Mouse (Mus musculus) lung, postnatal 0 days (tissue): Measurements from ENCODE around the gene Sorcs2. TPM values are rescaled to one million over a fixed set of nuclear protein-coding genes. Genes with fewer than 3 reads are reported as not detected.

Experiments used
- ATAC-seq: fragments of 200-750 bp; cut with Nextera tagmentation; 2 replicates; pipeline ENCODE4 v1.8.0; 2017; ENCODE audit warnings: moderate library complexity
- DNase-seq: peaks from one replicate; pipeline ENCODE4 v3.0.0-alpha.2; 2016; ENCODE audit warnings: low spot score
- H3K27ac ChIP-seq: fragments of 300-500 bp; sonication (generic); 2 replicates; pipeline ENCODE4 v1.5.1; 2014; ENCODE audit warnings: antibody characterized with exemption, mild to moderate bottlenecking, low read length, mixed read lengths
- H3K27me3 ChIP-seq: fragments of 300-500 bp; sonication (generic); replicated peaks from 2 replicates; pipeline ENCODE4 v1.6.1; 2014; ENCODE audit warnings: low read length, mixed read lengths; ENCODE audit not compliant: insufficient read depth
- H3K36me3 ChIP-seq: fragments of 300-500 bp; sonication (generic); 2 replicates; pipeline ENCODE4 v1.6.1; 2014; ENCODE audit warnings: low read length, mixed read lengths; ENCODE audit not compliant: insufficient read depth
- H3K4me1 ChIP-seq: fragments of 300-500 bp; sonication (generic); 2 replicates; pipeline ENCODE4 v1.6.1; 2014; ENCODE audit warnings: antibody characterized with exemption, low read depth, low read length, mixed read lengths; ENCODE audit not compliant: insufficient read depth
- H3K4me2 ChIP-seq: fragments of 300-500 bp; sonication (generic); replicated peaks from 2 replicates; pipeline ENCODE4 v1.6.1; 2014; ENCODE audit warnings: low read depth, mild to moderate bottlenecking, low read length, moderate library complexity, mixed read lengths
- H3K4me3 ChIP-seq: fragments of 300-500 bp; sonication (generic); 2 replicates; pipeline ENCODE4 v1.5.1; 2014; ENCODE audit warnings: low read depth, low read length
- H3K9ac ChIP-seq: fragments of 300-500 bp; sonication (generic); replicated peaks from 2 replicates; pipeline ENCODE4 v1.6.1; 2014; ENCODE audit warnings: low read depth, mild to moderate bottlenecking
- H3K9me3 ChIP-seq: fragments of 300-500 bp; sonication (generic); 2 replicates; pipeline ENCODE4 v1.6.1; 2016; ENCODE audit warnings: low read length, mixed read lengths
- CTCF ChIP-seq: IDR thresholded peaks from 2 replicates; pipeline ENCODE4 v1.5.1; 2016; ENCODE audit warnings: antibody characterized with exemption, mild to moderate bottlenecking
- EP300 ChIP-seq: IDR thresholded peaks from 2 replicates; pipeline ENCODE4 v1.6.1; 2016; ENCODE audit warnings: antibody characterized with exemption, mild to moderate bottlenecking, control low read depth
- WGBS: fragments of 180-500 bp; shearing (Covaris S2); extraction: QIAGEN DNeasy Blood & Tissue Kit; methylation state at CpG from one replicate; pipeline ENCODE4 v1.1.7; 2014; 5-methylcytosine and 5-hydroxymethylcytosine counted together
- polyA plus RNA-seq: library from polyadenylated mRNA; unstranded; fragments of >200 nt; fragmentation: Nextera tagmentation; extraction: Ambion mirVana; gene quantifications from 2 replicates; pipeline ENCODE4 v1.2.1, GENCODE M21; 2015

Sorcs2 gene
- polyA plus RNA-seq, 1 experiment from 2014 or later: 9.4 TPM

DNA sequence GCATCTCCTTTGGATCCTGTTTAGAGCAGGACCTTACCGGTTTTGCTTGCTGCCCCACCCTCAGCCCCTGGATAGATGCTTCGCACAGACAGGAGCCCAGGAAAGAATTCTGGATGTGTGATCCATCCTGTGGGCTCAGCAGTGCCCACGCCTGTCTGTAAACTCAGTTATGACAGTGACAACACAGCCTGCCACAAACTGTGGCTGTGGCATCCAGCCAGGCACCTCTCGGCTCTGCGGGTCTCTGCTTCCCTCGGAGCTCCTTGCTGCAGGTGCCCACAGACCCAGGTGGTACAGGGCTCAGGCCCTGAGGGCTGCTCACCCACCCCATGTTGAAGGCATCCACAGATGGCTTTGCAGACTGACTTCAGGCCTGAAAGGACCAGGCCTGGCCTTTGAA, 30.0 kb downstream of the Sorcs2 start:
- 81% methylated on average over 6 of the region's 6 CpGs for WGBS
- Histone ChIP-seq H3K27me3 (no peaks in the 10 kb centered on the region), H3K9ac (no peak overlapping the region), H3K4me1 (peaks cover 4% of the 10 kb centered on the region; the same call in 1 of the 2 replicates), H3K27ac (no peak overlapping the region), H3K36me3 (no peaks in the 10 kb centered on the region), H3K4me3 (no peak overlapping the region), H3K4me2 (no peak overlapping the region), H3K9me3 (no peaks in the 10 kb centered on the region)
- no peak for TF ChIP-seq EP300
- TF ChIP-seq CTCF: no peak
- DNase-seq: no peak
- no peak for ATAC-seq

DNA sequence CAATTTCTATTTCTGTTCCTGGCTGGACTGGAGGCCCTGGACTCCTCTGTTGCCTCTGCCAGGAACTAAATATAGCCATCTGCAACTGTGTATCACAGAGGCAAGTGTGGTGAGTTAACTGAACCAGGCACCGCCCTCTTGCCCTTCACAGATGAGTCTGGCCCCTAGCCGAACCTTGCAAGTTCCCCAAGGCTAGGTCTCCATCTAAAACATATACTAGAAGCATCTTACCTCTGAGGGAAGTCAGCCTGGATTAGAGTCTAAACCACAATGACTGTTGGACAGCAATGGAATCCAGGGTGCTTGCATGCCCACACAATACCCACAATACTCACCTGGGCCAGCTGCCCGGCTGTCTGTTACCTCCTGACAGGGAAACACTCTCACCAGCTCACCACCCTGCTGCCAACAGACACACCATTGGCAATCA, 30.7 kb downstream of the Sorcs2 start:
- Histone ChIP-seq H3K4me2 (no peak overlapping the region), H3K36me3 (no peaks in the 10 kb centered on the region), H3K4me3 (no peak overlapping the region), H3K27me3 (no peaks in the 10 kb centered on the region), H3K9ac (no peak overlapping the region), H3K4me1 (no peaks in the 10 kb centered on the region), H3K9me3 (no peaks in the 10 kb centered on the region), H3K27ac (no peak overlapping the region)
- DNase-seq: no peak
- ATAC-seq: no peak
- 59% methylated on average over 3 of the region's 3 CpGs for WGBS
- TF ChIP-seq CTCF (no peak), EP300 (no peak)

DNA sequence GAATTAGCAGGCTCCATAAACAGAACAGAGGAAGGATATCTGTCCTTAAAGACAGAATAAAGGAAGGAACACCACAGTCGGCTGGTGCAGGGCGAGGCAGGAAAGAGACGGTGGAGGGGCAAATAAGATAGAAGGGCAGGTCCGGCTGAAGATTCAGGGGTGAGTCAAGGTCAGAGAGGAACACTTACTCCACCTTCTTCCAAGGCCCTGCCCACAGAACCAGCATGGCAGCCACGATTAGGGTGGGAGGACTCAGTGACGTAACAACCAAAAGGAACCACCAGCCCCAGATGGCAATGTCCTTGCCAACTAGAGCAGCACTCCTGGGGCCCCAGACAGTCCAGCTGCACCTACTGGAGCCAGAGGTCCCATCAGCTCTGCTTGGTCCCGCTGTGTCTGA, 36.2 kb downstream of the Sorcs2 start:
- no peak overlapping the region for H3K4me3 ChIP-seq
- no peak for DNase-seq
- no peak for ATAC-seq
- no peak overlapping the region for H3K27ac ChIP-seq
- TF ChIP-seq EP300: no peak
- TF ChIP-seq CTCF: no peak
- 74% methylated on average over 7 of the region's 7 CpGs for WGBS
- peaks cover 6% of the 10 kb centered on the region; the same call in 1 of the 2 replicates for H3K4me1 ChIP-seq
- no peaks in the 10 kb centered on the region for H3K36me3 ChIP-seq
- H3K9ac ChIP-seq: no peak overlapping the region
- no peak overlapping the region for H3K4me2 ChIP-seq
- no peaks in the 10 kb centered on the region for H3K9me3 ChIP-seq
- no peaks in the 10 kb centered on the region for H3K27me3 ChIP-seq

- WGBS: 61% methylated on average over 7 of the region's 7 CpGs
- Histone ChIP-seq H3K4me2 (no peak overlapping the region), H3K4me3 (no peak overlapping the region), H3K9me3 (no peaks in the 10 kb centered on the region), H3K27me3 (no peaks in the 10 kb centered on the region), H3K9ac (no peak overlapping the region), H3K4me1 (peaks cover 6% of the 10 kb centered on the region; the same call in 1 of the 2 replicates), H3K36me3 (no peaks in the 10 kb centered on the region), H3K27ac (no peak overlapping the region)
- ATAC-seq: no peak
- DNase-seq: no peak
- TF ChIP-seq EP300: no peak
These were observed 37.6 kb downstream of the Sorcs2 start for GRCm38 (mm10) chr5:36360343-36360742.

GRCm38 (mm10) chr5:36359535-36360243, 38.2 kb downstream of the Sorcs2 start:
- H3K4me1 ChIP-seq: peaks cover 6% of the 10 kb centered on the region; the same call in 1 of the 2 replicates
- no peak for ATAC-seq
- H3K9ac ChIP-seq: no peak overlapping the region

DNA sequence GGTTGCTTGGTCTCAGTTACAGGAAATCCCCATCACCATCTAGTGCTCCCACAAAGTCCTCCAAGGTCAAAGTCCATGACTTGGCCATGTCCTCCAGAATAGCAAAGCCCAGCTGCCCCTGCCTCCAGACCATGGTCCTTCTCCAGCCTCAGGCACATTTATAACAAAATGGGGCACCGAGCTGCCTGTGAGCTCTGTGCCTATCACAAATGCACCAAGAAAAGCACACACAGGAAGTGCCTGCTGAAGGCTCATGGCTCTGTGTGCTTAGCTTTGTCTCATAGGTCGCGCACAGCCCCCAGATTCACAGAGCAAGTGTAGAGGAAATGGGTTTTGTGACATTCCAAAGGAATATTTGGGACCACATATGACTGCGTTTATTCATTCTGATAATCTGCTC, 39.8 kb downstream of the Sorcs2 start:
- ATAC-seq: no peak
- no peak overlapping the region for H3K9ac ChIP-seq
- H3K4me3 ChIP-seq: no peak overlapping the region
- no peak for DNase-seq
- H3K27ac ChIP-seq: no peak overlapping the region
- no peaks in the 10 kb centered on the region for H3K27me3 ChIP-seq
- peaks cover 12% of the 10 kb centered on the region; the same call in 1 of the 2 replicates for H3K4me1 ChIP-seq
- no peak overlapping the region for H3K4me2 ChIP-seq
- TF ChIP-seq CTCF (no peak), EP300 (no peak)
- H3K9me3 ChIP-seq: no peaks in the 10 kb centered on the region
- WGBS: 37% methylated on average over 4 of the region's 4 CpGs
- H3K36me3 ChIP-seq: no peaks in the 10 kb centered on the region

More at GRCm38 (mm10) chr5:36359535-36360243, 38.2 kb downstream of the Sorcs2 start:
- Histone ChIP-seq H3K36me3 (no peaks in the 10 kb centered on the region), H3K9me3 (no peaks in the 10 kb centered on the region), H3K4me2 (no peak overlapping the region), H3K27me3 (no peaks in the 10 kb centered on the region), H3K4me3 (no peak overlapping the region), H3K27ac (no peak overlapping the region)
- WGBS: 55% methylated on average over 5 of the region's 5 CpGs
- TF ChIP-seq CTCF: no peak
- no peak for TF ChIP-seq EP300
- DNase-seq: no peak

GRCm38 (mm10) chr5:36356659-36357058, 41.3 kb downstream of the Sorcs2 start:
- Histone ChIP-seq H3K9ac (no peak overlapping the region), H3K36me3 (no peaks in the 10 kb centered on the region), H3K4me1 (peaks cover 14% of the 10 kb centered on the region; the same call in 1 of the 2 replicates), H3K4me2 (no peak overlapping the region), H3K27ac (no peak overlapping the region), H3K9me3 (no peaks in the 10 kb centered on the region), H3K4me3 (no peak overlapping the region), H3K27me3 (no peaks in the 10 kb centered on the region)
- 73% methylated on average over 4 of the region's 4 CpGs for WGBS
- ATAC-seq (peak; percentile 63), DNase-seq (no peak)
- TF ChIP-seq CTCF (no peak), EP300 (no peak)
